Mouse (Mus musculus): Measurements from ENCODE around the gene Cdk5rap3. TPM values are rescaled to one million over a fixed set of nuclear protein-coding genes. Genes with fewer than 3 reads are reported as not detected.

Cdk5rap3 gene
- polyA plus RNA-seq, 1 experiment from 2014 or later, result 103 TPM

- Histone ChIP-seq H3K4me1 (peaks cover 11% of the 10 kb centered on the region), H3K27ac (no peak within 1 kb of the TSS), H3K9ac (peak within 1 kb of the TSS; percentile 60), H3K4me3 (peak within 1 kb of the TSS; percentile 49), H3K9me3 (no peaks in the 10 kb centered on the region), H3K4me2 (replicated peaks) (peak within 1 kb of the TSS; percentile 92), H3K27me3 (replicated peaks) (no peaks in the 10 kb centered on the region), H3K36me3 (no peaks in the 10 kb centered on the region)
- WGBS, result under 1% methylated on average over 29 of the region's 29 CpGs
- peak; percentile 95 for ATAC-seq (ENCODE audit: low FRiP score, low read depth)
These were observed 27.5 kb upstream of the Cdk5rap3 start, which contains the start of gene Pnpo for GRCm38 (mm10) chr11:96943746-96944304. TSS of gene Pnpo (minus strand) at chr11:96943986.

GRCm38 (mm10) chr11:96941989-96942590, 25.8 kb upstream of the Cdk5rap3 start:
- Histone ChIP-seq H3K27ac (no peak overlapping the region), H3K4me2 (replicated peaks) (no peak overlapping the region), H3K4me1 (peaks cover 11% of the 10 kb centered on the region), H3K9ac (no peak overlapping the region), H3K27me3 (replicated peaks) (no peaks in the 10 kb centered on the region), H3K4me3 (no peak overlapping the region), H3K36me3 (no peaks in the 10 kb centered on the region), H3K9me3 (no peaks in the 10 kb centered on the region)
- WGBS, result 85% methylated on average over 6 of the region's 6 CpGs
- ATAC-seq (ENCODE audit: low FRiP score, low read depth), result no peak

GRCm38 (mm10) chr11:96940578-96941465, 24.5 kb upstream of the Cdk5rap3 start:
- 78% methylated on average over 16 of the region's 16 CpGs for WGBS
- no peak for ATAC-seq (ENCODE audit: low FRiP score, low read depth)

GRCm38 (mm10) chr11:96938426-96938800, 22.1 kb upstream of the Cdk5rap3 start:
- no peak overlapping the region for H3K4me2 ChIP-seq (replicated peaks)
- H3K9me3 ChIP-seq, result no peaks in the 10 kb centered on the region
- no peaks in the 10 kb centered on the region for H3K27me3 ChIP-seq (replicated peaks)
- H3K36me3 ChIP-seq, result no peaks in the 10 kb centered on the region
- peaks cover 8% of the 10 kb centered on the region; the same call in 1 of the 2 replicates for H3K4me1 ChIP-seq
- H3K27ac ChIP-seq, result no peak overlapping the region
- H3K4me3 ChIP-seq, result no peak overlapping the region
- H3K9ac ChIP-seq, result no peak overlapping the region
- WGBS, result 86% methylated on average over 6 of the region's 6 CpGs
- ATAC-seq (ENCODE audit: low FRiP score, low read depth), result no peak

More at GRCm38 (mm10) chr11:96940578-96941465, 24.5 kb upstream of the Cdk5rap3 start:
- no peak overlapping the region for H3K27ac ChIP-seq
- H3K4me2 ChIP-seq (replicated peaks), result no peak overlapping the region
- H3K4me1 ChIP-seq, result peaks cover 11% of the 10 kb centered on the region
- H3K27me3 ChIP-seq (replicated peaks), result no peaks in the 10 kb centered on the region
- H3K9ac ChIP-seq, result no peak overlapping the region
- H3K4me3 ChIP-seq, result no peak overlapping the region
- H3K9me3 ChIP-seq, result no peaks in the 10 kb centered on the region
- H3K36me3 ChIP-seq, result no peaks in the 10 kb centered on the region

GRCm38 (mm10) chr11:96937549-96938425, 21.5 kb upstream of the Cdk5rap3 start:
- no peak overlapping the region for H3K4me3 ChIP-seq
- H3K27me3 ChIP-seq (replicated peaks), result no peaks in the 10 kb centered on the region
- no peaks in the 10 kb centered on the region for H3K36me3 ChIP-seq
- H3K4me2 ChIP-seq (replicated peaks), result no peak overlapping the region
- no peak for ATAC-seq (ENCODE audit: low FRiP score, low read depth)
- 0 out of 2 replicates have a peak, but pooled peaks cover 6% of the 10 kb centered on the region for H3K4me1 ChIP-seq
- H3K9me3 ChIP-seq, result no peaks in the 10 kb centered on the region
- H3K27ac ChIP-seq, result no peak overlapping the region
- 54% methylated on average over 10 of the region's 10 CpGs for WGBS
- no peak overlapping the region for H3K9ac ChIP-seq

- ATAC-seq (ENCODE audit: low FRiP score, low read depth), result no peak
- H3K9ac ChIP-seq, result no peak overlapping the region
- H3K4me2 ChIP-seq (replicated peaks), result no peak overlapping the region
- no peaks in the 10 kb centered on the region for H3K9me3 ChIP-seq
- H3K27me3 ChIP-seq (replicated peaks), result no peaks in the 10 kb centered on the region
- H3K4me1 ChIP-seq, result 0 out of 2 replicates have a peak, but pooled peaks cover 6% of the 10 kb centered on the region
- H3K27ac ChIP-seq, result no peak overlapping the region
- no peak overlapping the region for H3K4me3 ChIP-seq
- no peaks in the 10 kb centered on the region for H3K36me3 ChIP-seq
- 83% methylated on average over 9 of the region's 9 CpGs for WGBS
These were observed 19.8 kb upstream of the Cdk5rap3 start for GRCm38 (mm10) chr11:96935872-96936650.

- WGBS, result 22% methylated on average over 12 of the region's 12 CpGs
- peak overlapping the region; percentile 35 for H3K4me2 ChIP-seq (replicated peaks)
- H3K9me3 ChIP-seq, result no peaks in the 10 kb centered on the region
- H3K9ac ChIP-seq, result no peak overlapping the region
- H3K4me1 ChIP-seq, result 0 out of 2 replicates have a peak, but pooled peaks cover 6% of the 10 kb centered on the region
- peaks cover 1% of the 10 kb centered on the region for H3K27me3 ChIP-seq (replicated peaks)
- H3K4me3 ChIP-seq, result no peak overlapping the region
- no peak overlapping the region for H3K27ac ChIP-seq
- no peaks in the 10 kb centered on the region for H3K36me3 ChIP-seq
- ATAC-seq (ENCODE audit: low FRiP score, low read depth), result no peak
These were observed 18.6 kb upstream of the Cdk5rap3 start for GRCm38 (mm10) chr11:96934921-96935356.

- no peak for ATAC-seq (ENCODE audit: low FRiP score, low read depth)
- no peak overlapping the region for H3K9ac ChIP-seq
- no peaks in the 10 kb centered on the region for H3K36me3 ChIP-seq
- no peak overlapping the region for H3K27ac ChIP-seq
- H3K9me3 ChIP-seq, result no peaks in the 10 kb centered on the region
- 0 out of 2 replicates have a peak, but pooled peaks cover 12% of the 10 kb centered on the region for H3K4me1 ChIP-seq
- H3K4me3 ChIP-seq, result no peak overlapping the region
- 94% methylated on average over 13 of the region's 13 CpGs for WGBS
- no peak overlapping the region for H3K4me2 ChIP-seq (replicated peaks)
- H3K27me3 ChIP-seq (replicated peaks), result peaks cover 13% of the 10 kb centered on the region
These were observed 17.4 kb upstream of the Cdk5rap3 start for GRCm38 (mm10) chr11:96933562-96934276.

- H3K4me2 ChIP-seq (replicated peaks), result no peak overlapping the region
- H3K27ac ChIP-seq, result no peak overlapping the region
- H3K4me3 ChIP-seq, result no peak overlapping the region
- ATAC-seq (ENCODE audit: low FRiP score, low read depth), result no peak
- 0 out of 2 replicates have a peak, but pooled peaks cover 12% of the 10 kb centered on the region for H3K4me1 ChIP-seq
- peaks cover 23% of the 10 kb centered on the region for H3K27me3 ChIP-seq (replicated peaks)
- WGBS, result 70% methylated on average over 8 of the region's 8 CpGs
- no peak overlapping the region for H3K9ac ChIP-seq
- no peaks in the 10 kb centered on the region for H3K9me3 ChIP-seq
- H3K36me3 ChIP-seq, result no peaks in the 10 kb centered on the region
These were observed 15.2 kb upstream of the Cdk5rap3 start for GRCm38 (mm10) chr11:96931327-96932062.

GRCm38 (mm10) chr11:96929766-96930331, 13.6 kb upstream of the Cdk5rap3 start:
- no peak overlapping the region for H3K9ac ChIP-seq
- 71% methylated on average over 9 of the region's 9 CpGs for WGBS
- no peaks in the 10 kb centered on the region for H3K36me3 ChIP-seq

More at GRCm38 (mm10) chr11:96929766-96930331, 13.6 kb upstream of the Cdk5rap3 start:
- Histone ChIP-seq H3K4me1 (0 out of 2 replicates have a peak, but pooled peaks cover 10% of the 10 kb centered on the region), H3K9me3 (no peaks in the 10 kb centered on the region), H3K27ac (no peak overlapping the region), H3K27me3 (replicated peaks) (peaks cover 23% of the 10 kb centered on the region), H3K4me2 (replicated peaks) (no peak overlapping the region), H3K4me3 (no peak overlapping the region)
- no peak for ATAC-seq (ENCODE audit: low FRiP score, low read depth)

Measured in neural tube, embryonic 12.5 days (tissue).